Mouse (Mus musculus): ENCODE results near the gene Tmem204.
"Not testable (repeated sequence)": the region's sequence is repeated elsewhere in the genome, so short reads cannot be mapped to it uniquely, and the experiment has no call there.

The Tmem204 gene

GRCm38 (mm10) chr17:25083444-25083931, at the start of gene Tmem204:
Gene Tmem204, minus strand, starts transcription at chr17:25083591.
- peak; percentile 40 for DNase-seq (ENCODE audit: low spot score)

- no peak for DNase-seq (ENCODE audit: low spot score)
Observed at GRCm38 (mm10) chr17:25130060-25130459, 46.7 kb upstream of the Tmem204 start.

- no peak for DNase-seq (ENCODE audit: low spot score)
Observed at GRCm38 (mm10) chr17:25127681-25128080, 44.3 kb upstream of the Tmem204 start.

- no peak for DNase-seq (ENCODE audit: low spot score)
Observed at GRCm38 (mm10) chr17:25127079-25127478, 43.7 kb upstream of the Tmem204 start.

GRCm38 (mm10) chr17:25125442-25126060, 42.2 kb upstream of the Tmem204 start:
- not testable (repeated sequence) for DNase-seq (ENCODE audit: low spot score)

- no peak for DNase-seq (ENCODE audit: low spot score)
Observed at GRCm38 (mm10) chr17:25123979-25124378, 40.6 kb upstream of the Tmem204 start.

- DNase-seq (ENCODE audit: low spot score) = no peak
Observed at GRCm38 (mm10) chr17:25120406-25120805, 37.0 kb upstream of the Tmem204 start, which contains the start of gene Ptx4. Gene Ptx4, plus strand, starts transcription at chr17:25120760.

- no peak for DNase-seq (ENCODE audit: low spot score)
Observed at GRCm38 (mm10) chr17:25117263-25117662, 33.9 kb upstream of the Tmem204 start.

- peak; percentile 93 for DNase-seq (ENCODE audit: low spot score)
Observed at GRCm38 (mm10) chr17:25115664-25116432, 32.5 kb upstream of the Tmem204 start, which contains the start of gene Telo2. Gene Telo2, minus strand, starts transcription at chr17:25115967.

- no peak for DNase-seq (ENCODE audit: low spot score)
Observed at GRCm38 (mm10) chr17:25114908-25115645, 31.7 kb upstream of the Tmem204 start.

GRCm38 (mm10) chr17:25112423-25112810, 29.0 kb upstream of the Tmem204 start:
- no peak for DNase-seq (ENCODE audit: low spot score)

- peak; percentile 23 for DNase-seq (ENCODE audit: low spot score)
Observed at GRCm38 (mm10) chr17:25111739-25112422, 28.5 kb upstream of the Tmem204 start.

- no peak for DNase-seq (ENCODE audit: low spot score)
Observed at GRCm38 (mm10) chr17:25111220-25111619, 27.8 kb upstream of the Tmem204 start.

GRCm38 (mm10) chr17:25110590-25110989, 27.2 kb upstream of the Tmem204 start:
- no peak for DNase-seq (ENCODE audit: low spot score)

- DNase-seq (ENCODE audit: low spot score) = peak; percentile 25
Observed at GRCm38 (mm10) chr17:25109578-25109977, 26.2 kb upstream of the Tmem204 start.

GRCm38 (mm10) chr17:25107786-25108185, 24.4 kb upstream of the Tmem204 start:
- no peak for DNase-seq (ENCODE audit: low spot score)

GRCm38 (mm10) chr17:25101338-25101737, 17.9 kb upstream of the Tmem204 start:
- no peak for DNase-seq (ENCODE audit: low spot score)

GRCm38 (mm10) chr17:25100052-25100451, 16.7 kb upstream of the Tmem204 start:
- DNase-seq (ENCODE audit: low spot score) = no peak

GRCm38 (mm10) chr17:25096221-25096620, 12.8 kb upstream of the Tmem204 start:
- no peak for DNase-seq (ENCODE audit: low spot score)

GRCm38 (mm10) chr17:25090450-25090849, 7.1 kb upstream of the Tmem204 start:
- DNase-seq (ENCODE audit: low spot score) = no peak

- no peak for DNase-seq (ENCODE audit: low spot score)
Observed at GRCm38 (mm10) chr17:25089158-25089557, 5.8 kb upstream of the Tmem204 start.

GRCm38 (mm10) chr17:25086724-25087123, 3.3 kb upstream of the Tmem204 start:
- no peak for DNase-seq (ENCODE audit: low spot score)
